Mouse (Mus musculus) c-Kit-positive CD71-positive TER-119-positive erythroid progenitor cells, embryonic 14.5 days (primary cell): Measurements from ENCODE around the gene Frem3.
A peak's percentile ranks its signal among the peaks of the same experiment; 100 is the strongest.

Experiments used
- DNase-seq: peaks from one replicate; pipeline ENCODE4 v3.0.0-alpha.2; 2013; ENCODE audit warnings: low spot score

Gene Frem3

DNA sequence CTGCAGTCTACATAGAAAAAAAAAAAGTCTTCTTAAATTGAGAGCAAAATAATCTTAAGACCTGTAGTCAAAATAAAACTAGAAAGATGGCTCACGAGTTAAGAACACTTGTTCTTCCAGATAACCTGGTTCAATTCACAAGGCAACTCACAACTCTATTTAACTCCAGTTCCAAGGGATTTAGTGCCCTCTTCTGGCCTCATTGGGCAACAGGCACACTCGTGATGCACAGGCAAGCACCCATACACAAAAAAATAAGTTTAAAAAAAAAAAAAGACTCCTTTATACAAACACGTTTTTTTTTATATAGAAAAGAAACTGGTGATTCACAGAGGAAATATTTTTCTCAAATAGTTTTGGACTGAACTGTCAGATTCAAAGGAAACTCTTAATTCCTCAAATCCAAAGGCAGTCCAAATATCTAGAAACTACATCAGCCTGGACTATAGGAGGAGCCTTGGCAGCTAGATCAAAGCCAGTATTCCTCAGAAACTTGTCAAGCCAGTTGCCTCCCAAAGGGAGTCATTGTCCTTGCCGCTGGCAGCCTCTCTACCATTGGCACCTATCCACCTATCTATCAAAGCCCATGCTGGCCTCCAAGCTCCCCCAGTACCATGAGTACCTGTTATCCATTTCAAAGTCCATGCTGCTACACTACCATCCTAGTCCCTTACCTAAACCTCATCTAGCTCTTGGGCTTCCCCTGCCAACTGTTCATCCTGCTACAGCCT lies 100.0 kb downstream of the Frem3 start:
- peak; percentile 46 for DNase-seq

DNA sequence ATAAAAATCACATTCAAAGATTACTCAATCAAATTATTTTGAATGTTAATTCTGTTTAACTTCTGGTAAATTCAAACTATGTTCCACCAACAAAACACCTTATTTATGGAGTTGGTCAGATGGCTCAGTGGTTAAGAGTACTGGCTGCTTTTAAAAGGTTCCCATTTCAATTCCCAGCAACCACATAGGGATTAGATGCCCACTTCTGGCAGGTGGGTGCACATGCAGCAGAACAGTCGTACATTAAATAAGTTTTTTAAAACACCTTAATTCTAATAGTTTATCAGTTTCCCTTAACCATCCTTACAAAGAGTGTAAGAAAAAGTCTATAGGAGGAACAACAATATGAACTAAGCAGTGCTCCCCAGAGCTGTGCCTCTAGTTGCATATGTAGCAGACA lies 103.6 kb downstream of the Frem3 start:
- no peak for DNase-seq

DNA sequence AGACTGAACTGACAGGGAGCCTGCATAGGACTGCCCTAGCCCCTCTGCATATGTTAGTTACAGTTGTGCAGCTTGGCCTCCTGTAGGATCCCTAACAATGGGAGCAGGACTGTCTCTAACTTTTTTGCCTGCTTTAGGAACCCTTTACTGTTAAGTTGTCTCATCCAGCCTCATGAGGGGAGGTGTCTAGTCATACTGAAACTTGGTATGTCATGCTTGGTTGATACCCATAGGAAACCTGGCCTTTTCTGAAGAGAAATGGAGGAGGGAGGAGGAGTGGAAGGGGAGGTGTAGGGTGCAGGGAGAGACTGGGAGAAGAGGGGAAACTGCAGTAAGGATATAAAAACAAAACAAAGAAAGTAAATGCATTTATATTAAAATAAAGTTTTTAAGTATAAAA lies 121.4 kb downstream of the Frem3 start:
- no peak for DNase-seq

DNA sequence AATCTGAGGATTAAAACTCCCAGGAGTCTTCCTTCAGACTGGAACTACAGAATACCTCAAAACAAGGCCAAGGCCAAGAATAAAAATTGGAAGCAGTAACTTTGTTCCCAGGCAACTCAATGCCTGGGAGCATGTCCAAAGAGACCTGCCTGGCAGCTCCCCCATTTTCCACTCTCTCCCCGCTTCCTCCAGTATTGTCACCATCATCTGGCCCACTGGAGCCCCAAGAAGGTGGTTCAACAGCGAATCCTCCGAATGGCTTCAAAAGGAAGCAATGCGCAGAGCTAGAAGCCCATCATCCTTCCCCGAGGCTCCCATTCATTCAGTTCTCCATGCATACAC lies 127.1 kb downstream of the Frem3 start:
- DNase-seq: no peak

DNA sequence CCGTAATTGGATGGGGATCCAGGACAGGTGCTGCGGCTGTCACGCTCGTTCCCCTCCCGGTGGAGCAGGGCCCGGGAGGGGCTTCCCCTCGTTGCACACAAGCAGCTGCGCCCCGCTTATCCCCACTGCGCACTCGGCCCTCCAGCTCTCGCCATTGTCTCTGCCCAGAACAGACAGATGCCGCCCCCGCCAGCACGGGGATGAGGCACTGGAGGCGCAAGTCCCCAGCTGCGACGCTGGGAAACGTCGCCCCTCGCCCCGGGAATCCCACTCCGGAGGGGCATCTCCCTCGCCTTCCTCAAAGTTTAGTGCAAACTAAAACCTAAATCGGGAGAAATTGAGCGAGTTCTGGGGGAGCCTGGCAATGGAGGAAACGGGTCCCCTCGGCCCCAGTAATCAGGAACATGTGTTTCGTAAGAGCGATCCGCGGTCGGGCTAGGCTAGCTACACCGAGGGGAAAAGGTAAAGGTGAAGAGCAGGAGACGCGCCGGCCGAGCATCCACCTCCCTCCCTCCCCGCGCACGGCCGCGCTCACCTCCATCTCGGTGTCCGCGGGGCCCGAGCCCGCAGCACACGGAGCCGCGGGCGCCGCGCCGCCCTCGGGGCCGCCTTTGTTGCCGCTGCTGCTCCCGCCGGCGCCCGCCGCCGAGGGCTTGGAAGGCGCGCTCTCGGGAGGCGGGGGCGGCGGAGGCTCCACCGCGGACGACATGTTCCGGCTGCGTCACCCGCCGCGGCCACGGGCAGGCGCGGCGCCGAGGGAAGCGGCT lies 127.7 kb downstream of the Frem3 start:
- DNase-seq: peak; percentile 41

DNA sequence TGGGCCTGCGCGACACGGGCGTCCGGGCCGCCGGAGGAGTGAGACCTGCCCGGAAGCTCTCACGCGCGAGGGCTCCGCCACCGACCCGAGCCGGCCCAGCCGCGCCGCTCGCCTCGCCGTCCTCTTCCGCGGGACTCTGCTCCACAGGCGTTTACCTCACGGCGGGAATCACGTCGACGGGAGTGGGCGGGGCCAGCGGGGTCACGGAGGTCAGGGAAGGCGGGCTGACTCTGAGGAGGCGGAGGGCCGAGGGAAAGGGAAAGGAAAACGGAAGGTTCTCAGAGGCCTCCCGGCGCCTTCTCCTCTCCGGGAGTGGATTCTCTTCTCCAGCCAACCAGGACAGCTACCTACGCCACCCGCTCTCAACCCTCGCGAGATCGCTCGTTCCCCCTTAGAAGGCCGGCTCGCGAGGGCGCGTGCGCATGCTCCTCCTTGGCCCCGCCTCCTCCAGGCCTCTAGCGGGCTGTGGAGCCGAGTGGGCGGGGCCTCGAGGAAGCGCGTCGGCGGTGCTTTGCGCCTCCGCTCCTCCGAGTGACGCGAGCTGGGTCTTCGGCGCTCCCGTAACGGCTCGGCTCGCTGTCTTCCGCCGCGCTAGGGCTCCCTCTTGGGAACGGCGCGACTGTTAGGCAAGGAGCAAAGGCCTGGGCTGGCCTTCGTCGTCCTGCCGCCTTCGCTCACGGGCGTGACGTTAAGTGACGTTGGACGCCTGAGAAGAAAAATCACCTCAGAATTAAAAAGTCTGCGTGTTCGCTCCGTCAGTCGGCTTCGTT lies 128.5 kb downstream of the Frem3 start, which contains the start of gene Smarca5:
Gene Smarca5 (minus strand): TSS at position 343 of the 770 bp plus-strand sequence.
- DNase-seq: peak; percentile 86

DNA sequence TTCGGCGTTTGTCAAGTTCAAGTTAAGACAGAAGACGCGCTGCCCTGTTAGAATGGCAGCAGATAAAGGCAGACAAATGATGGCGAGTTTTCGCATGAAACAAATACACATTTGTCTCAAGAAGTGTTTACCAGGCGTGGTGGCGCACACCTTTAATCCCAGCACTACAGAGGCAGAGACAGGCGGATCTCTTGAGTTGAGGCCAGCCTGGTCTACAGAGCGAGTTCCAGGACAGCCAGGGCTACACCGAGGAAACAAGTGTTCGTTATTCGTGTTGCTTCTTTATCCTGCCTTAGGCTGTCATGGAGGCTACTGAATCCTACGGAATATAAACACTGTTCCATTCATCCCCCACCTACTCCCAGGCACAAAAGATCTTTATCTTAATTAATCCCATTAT lies 129.1 kb downstream of the Frem3 start:
- no peak for DNase-seq
